Mouse (Mus musculus) neural tube, embryonic 13.5 days (tissue): ENCODE data around the gene Zp1. TPM values are rescaled to one million over a fixed set of nuclear protein-coding genes. Genes with fewer than 3 reads are reported as not detected.

ENCODE experiments used
- ATAC-seq: fragments of 200-750 bp; cut with Nextera tagmentation; 2 replicates; pipeline ENCODE4 v1.8.0; 2017; ENCODE audit warnings: low read depth, mild to moderate bottlenecking, moderate TSS enrichment, moderate library complexity
- H3K27ac ChIP-seq: fragments of 300-500 bp; sonication (generic); replicated peaks from 2 replicates; pipeline ENCODE4 v1.5.1; 2015; ENCODE audit warnings: moderate library complexity, mild to moderate bottlenecking, inconsistent platforms
- H3K27me3 ChIP-seq: fragments of 300-500 bp; sonication (generic); 2 replicates; pipeline ENCODE4 v1.6.1; 2015; ENCODE audit warnings: mild to moderate bottlenecking, inconsistent platforms
- H3K36me3 ChIP-seq: fragments of 300-500 bp; sonication (generic); 2 replicates; pipeline ENCODE4 v1.6.1; 2015; ENCODE audit warnings: mild to moderate bottlenecking, inconsistent platforms
- H3K4me1 ChIP-seq: fragments of 300-500 bp; sonication (generic); replicated peaks from 2 replicates; pipeline ENCODE4 v1.6.1; 2015; ENCODE audit warnings: inconsistent platforms
- H3K4me2 ChIP-seq: fragments of 300-500 bp; sonication (generic); 2 replicates; pipeline ENCODE4 v1.6.1; 2015; ENCODE audit warnings: inconsistent platforms, mild to moderate bottlenecking, moderate library complexity
- H3K4me3 ChIP-seq: fragments of 300-500 bp; sonication (generic); 2 replicates; pipeline ENCODE4 v1.5.1; 2015; ENCODE audit warnings: mild to moderate bottlenecking, inconsistent platforms
- H3K9ac ChIP-seq: fragments of 300-500 bp; sonication (generic); 2 replicates; pipeline ENCODE4 v1.6.1; 2015; ENCODE audit warnings: moderate library complexity, mild to moderate bottlenecking, inconsistent platforms
- H3K9me3 ChIP-seq: fragments of 300-500 bp; sonication (generic); 2 replicates; pipeline ENCODE4 v1.6.1; 2016; ENCODE audit warnings: inconsistent platforms
- WGBS: fragments of 180-500 bp; shearing (Covaris S2); methylation state at CpG from one replicate; pipeline ENCODE4 v1.1.7; 2015; 5-methylcytosine and 5-hydroxymethylcytosine counted together
- polyA plus RNA-seq: library from polyadenylated mRNA; unstranded; fragments of >200 nt; fragmentation: Nextera tagmentation; extraction: Ambion mirVana; gene quantifications from 2 replicates; pipeline ENCODE4 v1.2.1, GENCODE M21; 2015

Zp1 gene
- polyA plus RNA-seq, 1 experiment from 2014 or later, result not detected

DNA sequence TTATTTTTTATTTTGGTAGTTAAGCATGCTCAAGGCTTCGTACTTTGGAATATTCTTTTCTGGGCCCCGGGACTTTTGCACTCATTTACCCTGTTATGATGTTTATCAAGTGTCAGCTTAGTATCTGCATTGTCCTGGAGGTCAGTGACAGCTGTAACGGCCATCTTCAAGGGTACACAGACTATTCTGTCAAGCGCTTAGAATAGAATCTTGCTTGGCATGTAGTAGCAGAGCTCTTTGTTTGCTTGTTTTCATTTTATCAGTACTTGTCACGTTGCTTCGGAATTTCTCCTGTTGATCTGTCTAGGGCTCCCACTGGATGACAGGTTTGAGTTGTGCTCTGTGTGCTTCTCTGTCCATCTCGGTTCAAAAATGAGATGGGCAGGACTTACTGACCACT, 23.6 kb downstream of the Zp1 start:
- H3K4me2 ChIP-seq, result peak overlapping the region; percentile 89
- peaks cover 23% of the 10 kb centered on the region for H3K4me1 ChIP-seq
- H3K9me3 ChIP-seq, result no peaks in the 10 kb centered on the region
- peaks cover 46% of the 10 kb centered on the region for H3K36me3 ChIP-seq
- 88% methylated on average over 7 of the region's 7 CpGs for WGBS
- H3K4me3 ChIP-seq, result peak overlapping the region; percentile 85
- peak overlapping the region; percentile 85 for H3K9ac ChIP-seq
- H3K27me3 ChIP-seq, result no peaks in the 10 kb centered on the region
- H3K27ac ChIP-seq, result no peak overlapping the region
- no peak for ATAC-seq

DNA sequence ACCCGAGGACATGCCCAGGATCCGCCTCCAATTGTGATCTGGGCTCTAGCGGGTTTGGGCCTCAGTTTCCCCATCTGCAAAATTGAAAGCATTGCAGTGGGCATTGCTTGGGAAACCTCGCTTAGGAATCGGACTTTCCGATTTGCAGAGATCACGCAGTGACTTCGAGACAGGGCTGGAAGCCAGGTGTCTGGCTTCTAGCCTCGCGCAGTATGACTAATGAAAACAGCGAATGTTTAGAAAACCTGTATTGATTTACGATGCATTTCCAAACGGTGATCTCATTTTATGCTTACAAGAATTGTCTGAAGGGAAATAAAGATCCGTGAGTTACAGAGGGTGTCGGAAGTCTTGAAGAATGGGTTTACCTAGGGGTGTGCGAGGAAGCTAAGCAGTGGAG, 24.7 kb downstream of the Zp1 start:
- Histone ChIP-seq H3K27ac (peak overlapping the region; percentile 92), H3K9me3 (no peaks in the 10 kb centered on the region), H3K4me2 (peak overlapping the region; percentile 89), H3K36me3 (peaks cover 34% of the 10 kb centered on the region), H3K9ac (peak overlapping the region; percentile 85), H3K4me3 (peak overlapping the region; percentile 85), H3K27me3 (no peaks in the 10 kb centered on the region), H3K4me1 (peaks cover 23% of the 10 kb centered on the region)
- peak; percentile 11; the same call in 1 of the 2 replicates for ATAC-seq
- WGBS, result 1% methylated on average over 16 of the region's 16 CpGs

GRCm38 (mm10) chr19:10895016-10895528, 25.4 kb downstream of the Zp1 start, which contains the start of gene Prpf19:
Prpf19 (plus strand) TSS chr19:10895231.
- peak; percentile 97 for ATAC-seq

DNA sequence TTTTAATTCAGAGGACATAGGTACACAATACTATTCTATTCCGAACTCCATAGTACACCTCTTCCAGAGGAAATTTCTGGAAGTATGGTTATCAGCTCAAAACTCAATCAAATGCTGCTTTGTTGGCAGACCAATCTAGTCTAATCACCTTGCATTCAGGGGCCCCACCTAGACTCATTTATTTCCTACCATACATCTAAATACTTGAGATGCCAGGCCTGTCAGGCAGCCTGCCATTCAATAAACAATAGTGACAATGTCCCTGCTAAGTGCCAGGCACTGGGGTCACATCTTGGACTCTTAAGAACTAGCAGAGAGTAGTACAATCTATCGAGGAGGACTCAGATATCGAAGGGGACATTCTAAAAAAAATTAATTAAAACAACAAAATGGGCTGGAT, 28.2 kb downstream of the Zp1 start:
- Histone ChIP-seq H3K27me3 (no peaks in the 10 kb centered on the region), H3K9ac (no peak overlapping the region), H3K36me3 (no peaks in the 10 kb centered on the region), H3K4me3 (no peak overlapping the region), H3K9me3 (no peaks in the 10 kb centered on the region), H3K27ac (no peak overlapping the region), H3K4me2 (no peak overlapping the region), H3K4me1 (peaks cover 21% of the 10 kb centered on the region)
- ATAC-seq, result no peak
- WGBS, result 89% methylated on average over 3 of the region's 3 CpGs

More at GRCm38 (mm10) chr19:10895016-10895528, 25.4 kb downstream of the Zp1 start, which contains the start of gene Prpf19:
- Histone ChIP-seq H3K9ac (peak within 1 kb of the TSS; percentile 85), H3K4me3 (peak within 1 kb of the TSS; percentile 85), H3K27ac (peak within 1 kb of the TSS; percentile 92), H3K9me3 (no peaks in the 10 kb centered on the region), H3K4me2 (peak within 1 kb of the TSS; percentile 89), H3K4me1 (peaks cover 23% of the 10 kb centered on the region), H3K36me3 (peaks cover 28% of the 10 kb centered on the region), H3K27me3 (no peaks in the 10 kb centered on the region)
- WGBS, result under 1% methylated on average over 43 of the region's 43 CpGs

GRCm38 (mm10) chr19:10881426-10882154, 38.8 kb downstream of the Zp1 start, which contains the start of gene Tmem109:
Tmem109 (minus strand) TSS chr19:10882001.
- under 1% methylated on average over 49 of the region's 49 CpGs for WGBS
- Histone ChIP-seq H3K27me3 (no peaks in the 10 kb centered on the region), H3K9ac (peak within 1 kb of the TSS; percentile 82), H3K9me3 (no peaks in the 10 kb centered on the region), H3K27ac (peak within 1 kb of the TSS; percentile 98), H3K36me3 (peaks cover 7% of the 10 kb centered on the region; the same call in 1 of the 2 replicates), H3K4me2 (peak within 1 kb of the TSS; percentile 93), H3K4me1 (peaks cover 24% of the 10 kb centered on the region), H3K4me3 (peak within 1 kb of the TSS; percentile 68)
- ATAC-seq, result peak; percentile 95

GRCm38 (mm10) chr19:10880975-10881425, 39.4 kb downstream of the Zp1 start:
- Histone ChIP-seq H3K27me3 (no peaks in the 10 kb centered on the region), H3K36me3 (peaks cover 7% of the 10 kb centered on the region; the same call in 1 of the 2 replicates), H3K4me1 (peaks cover 24% of the 10 kb centered on the region), H3K9me3 (no peaks in the 10 kb centered on the region), H3K4me2 (peak overlapping the region; percentile 93), H3K9ac (peak overlapping the region; percentile 82), H3K4me3 (peak overlapping the region; percentile 68), H3K27ac (peak overlapping the region; percentile 98)
- 0% methylated on average over 13 of the region's 14 CpGs for WGBS
- ATAC-seq, result no peak; the same call in none of the 2 replicates

DNA sequence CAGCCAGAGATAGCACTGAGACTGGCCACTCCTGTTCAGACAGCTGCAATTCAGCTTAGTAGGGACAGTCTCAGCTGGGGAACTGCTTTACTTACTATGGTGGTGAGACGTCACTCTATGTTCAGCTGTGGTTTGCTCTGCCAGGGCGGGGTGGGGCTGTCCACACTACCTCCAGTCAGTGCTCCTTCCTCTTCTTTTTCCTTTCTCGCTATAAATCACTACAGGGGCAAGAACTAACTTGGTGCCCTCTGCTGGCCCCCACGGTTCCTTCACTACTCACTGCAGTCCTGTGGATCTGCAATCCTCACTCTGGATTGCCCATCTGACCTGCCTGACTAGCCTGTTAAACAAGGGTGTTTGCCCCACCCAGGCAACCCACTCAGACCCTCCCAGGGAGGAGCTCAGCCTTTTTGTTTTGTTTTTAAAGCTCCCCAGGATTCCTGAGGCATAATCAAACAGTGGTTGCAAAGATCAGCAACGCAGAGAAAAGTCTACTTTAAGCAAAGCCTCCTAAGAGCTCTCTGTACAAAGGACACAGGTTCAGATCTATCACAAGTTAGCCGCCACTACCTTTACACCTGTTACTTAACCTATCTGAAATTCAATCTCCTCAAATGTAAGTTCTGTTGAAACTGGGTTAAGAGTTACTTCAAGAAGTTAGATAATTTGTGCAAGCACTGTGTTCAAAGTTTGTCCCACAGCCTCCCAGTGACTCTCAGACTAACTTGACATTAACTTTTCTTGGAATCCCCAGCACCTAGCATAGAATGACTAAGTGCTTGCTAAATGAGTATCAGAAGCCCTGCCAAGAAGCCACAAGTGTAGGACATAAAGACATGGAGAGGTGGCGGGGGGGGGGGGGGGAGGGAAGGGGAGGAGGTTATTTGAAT, 40.1 kb downstream of the Zp1 start:
- H3K4me1 ChIP-seq, result peaks cover 24% of the 10 kb centered on the region
- H3K4me2 ChIP-seq, result peak overlapping the region; percentile 93
- H3K9ac ChIP-seq, result peak overlapping the region; percentile 82
- H3K36me3 ChIP-seq, result peaks cover 7% of the 10 kb centered on the region; the same call in 1 of the 2 replicates
- peak overlapping the region; percentile 98 for H3K27ac ChIP-seq
- H3K4me3 ChIP-seq, result peak overlapping the region; percentile 68
- no peak; the same call in 1 of the 2 replicates for ATAC-seq
- H3K9me3 ChIP-seq, result no peaks in the 10 kb centered on the region
- H3K27me3 ChIP-seq, result no peaks in the 10 kb centered on the region
- 43% methylated on average over 7 of the region's 7 CpGs for WGBS

DNA sequence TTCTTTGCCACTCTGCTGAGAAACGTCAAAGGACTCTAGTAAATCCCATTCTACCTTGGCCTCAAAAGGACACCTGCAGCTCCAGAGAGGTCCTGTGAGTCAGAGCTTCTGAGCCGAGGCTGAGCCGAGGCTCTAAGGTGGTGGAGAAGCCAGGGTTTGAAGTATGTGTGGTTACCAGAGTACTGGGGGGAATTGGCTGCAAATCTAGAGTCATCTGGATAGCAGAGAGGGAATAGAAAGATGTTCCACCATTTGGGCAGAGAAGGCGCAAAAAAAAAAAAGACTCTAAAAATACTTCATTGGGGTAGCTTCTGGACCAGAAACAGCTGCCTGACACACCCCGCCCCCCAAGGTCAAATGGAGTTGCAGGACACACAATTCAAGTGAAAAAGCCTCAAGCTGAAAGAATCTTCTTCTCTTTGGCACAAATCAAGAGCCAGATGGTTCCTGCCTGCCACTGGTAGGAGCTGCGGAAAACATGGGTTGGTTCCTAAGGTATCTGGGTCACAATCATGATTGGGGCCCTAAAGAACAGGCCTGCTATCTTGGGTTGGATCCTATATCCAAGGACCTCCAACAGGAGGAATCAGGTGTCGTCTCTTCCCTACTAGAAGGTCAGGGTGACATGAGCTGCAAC, 42.1 kb downstream of the Zp1 start:
- Histone ChIP-seq H3K27me3 (no peaks in the 10 kb centered on the region), H3K27ac (no peak overlapping the region), H3K9ac (no peak overlapping the region), H3K4me2 (no peak overlapping the region), H3K4me3 (no peak overlapping the region), H3K4me1 (peaks cover 24% of the 10 kb centered on the region), H3K9me3 (no peaks in the 10 kb centered on the region), H3K36me3 (peaks cover 18% of the 10 kb centered on the region)
- ATAC-seq, result no peak
- WGBS, result 91% methylated on average over 7 of the region's 7 CpGs

DNA sequence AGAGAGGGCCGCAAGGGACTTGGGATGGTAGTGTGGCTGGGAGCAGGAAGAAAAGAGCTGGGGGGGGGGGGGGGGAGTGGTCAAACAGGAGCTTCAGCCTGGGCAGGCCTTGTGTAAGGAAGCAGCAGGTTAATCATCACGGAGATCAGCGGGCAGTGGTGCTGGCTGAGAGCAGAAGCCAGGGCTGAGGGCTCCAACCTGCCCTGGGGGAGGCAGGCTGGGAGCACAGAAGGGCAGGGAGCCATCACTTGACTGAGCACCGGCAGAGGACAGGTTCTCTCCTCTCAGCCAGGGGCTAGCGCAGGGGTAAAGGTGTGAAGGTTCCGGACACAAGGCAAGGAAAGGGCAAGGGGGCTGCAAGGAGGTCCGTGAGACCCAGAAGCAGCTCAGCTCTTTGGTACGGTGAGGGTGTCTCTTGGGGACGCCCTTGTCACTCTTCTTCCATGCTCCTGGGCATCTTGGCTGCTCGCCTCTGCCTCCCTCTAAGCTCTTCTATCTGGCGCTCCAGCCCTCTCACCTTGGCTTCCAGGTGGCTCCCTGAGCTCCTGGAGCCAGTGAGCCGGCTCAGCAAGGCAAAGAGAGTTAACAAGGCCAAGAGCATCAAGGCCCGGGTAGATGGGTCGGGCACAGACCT, 49.0 kb downstream of the Zp1 start:
- Histone ChIP-seq H3K36me3 (peaks cover 44% of the 10 kb centered on the region), H3K27me3 (no peaks in the 10 kb centered on the region), H3K4me3 (no peak overlapping the region), H3K9me3 (no peaks in the 10 kb centered on the region), H3K4me2 (no peak overlapping the region), H3K27ac (no peak overlapping the region), H3K4me1 (peaks cover 30% of the 10 kb centered on the region), H3K9ac (no peak overlapping the region)
- ATAC-seq, result no peak
- 87% methylated on average over 14 of the region's 14 CpGs for WGBS

GRCm38 (mm10) chr19:10870676-10871075, 49.8 kb downstream of the Zp1 start:
- peaks cover 34% of the 10 kb centered on the region for H3K4me1 ChIP-seq
- no peaks in the 10 kb centered on the region for H3K27me3 ChIP-seq
- no peak overlapping the region for H3K9ac ChIP-seq
- no peak for ATAC-seq
- no peak overlapping the region for H3K4me3 ChIP-seq
- H3K9me3 ChIP-seq, result no peaks in the 10 kb centered on the region
- H3K4me2 ChIP-seq, result no peak overlapping the region
- WGBS, result 97% methylated on average over 3 of the region's 3 CpGs
- no peak overlapping the region for H3K27ac ChIP-seq
- H3K36me3 ChIP-seq, result peaks cover 51% of the 10 kb centered on the region

DNA sequence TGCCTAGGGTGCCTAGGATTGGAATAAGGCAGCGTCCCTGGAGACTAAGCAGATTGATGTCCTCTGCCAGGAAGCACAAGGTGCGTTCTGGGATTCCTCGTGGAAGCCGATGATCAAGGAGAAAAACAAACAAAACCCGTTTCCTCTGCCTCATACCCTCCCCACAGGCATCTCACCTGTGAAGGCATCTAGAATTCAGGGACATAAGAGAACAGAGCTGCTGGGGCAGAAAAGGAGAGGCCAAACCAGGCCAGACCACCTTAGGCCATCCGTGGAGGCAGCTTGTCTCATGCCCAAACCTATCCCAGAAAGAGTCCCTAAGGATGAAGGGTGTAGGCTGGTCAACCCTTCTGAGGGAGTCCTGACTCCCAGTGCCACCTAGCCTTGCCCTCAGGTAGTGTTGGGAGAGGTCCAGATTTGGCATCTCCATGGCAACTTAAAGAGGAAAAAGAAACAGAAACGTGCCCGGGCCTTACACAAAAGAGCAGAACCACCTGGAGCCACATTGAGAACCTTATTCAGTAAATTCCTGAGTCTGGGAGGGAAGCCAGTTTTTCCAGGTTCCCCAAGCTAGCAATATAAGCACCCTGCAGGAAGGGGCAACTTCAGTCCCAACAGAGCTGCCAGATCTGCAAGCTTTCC, 50.4 kb downstream of the Zp1 start, which contains the start of gene Tmem132a:
Gene Tmem132a, minus strand, starts transcription at position 55 of the 642 bp plus-strand sequence.
- 4% methylated on average over 8 of the region's 8 CpGs for WGBS
- peaks cover 34% of the 10 kb centered on the region for H3K4me1 ChIP-seq
- H3K9me3 ChIP-seq, result no peaks in the 10 kb centered on the region
- H3K9ac ChIP-seq, result peak within 1 kb of the TSS; percentile 96
- H3K36me3 ChIP-seq, result peaks cover 58% of the 10 kb centered on the region
- ATAC-seq, result peak; percentile 38
- H3K4me2 ChIP-seq, result peak within 1 kb of the TSS; percentile 90
- H3K27me3 ChIP-seq, result no peaks in the 10 kb centered on the region
- H3K27ac ChIP-seq, result peak within 1 kb of the TSS; percentile 95
- H3K4me3 ChIP-seq, result peak within 1 kb of the TSS; percentile 88
